Mouse (Mus musculus): ENCODE measurements at regions not wholly inside any gene's neighbourhood (a gene's known extent, or its start where the extent isn't known, plus 50 kb on each side); places are given as distances from the start of the nearest gene placed in this dataset.

- DNase-seq (ENCODE audit: low spot score in 2 of 2) = no peak
These were observed 62.5 kb upstream of the Ube2e1 start for GRCm38 (mm10) chr14:18394071-18394745.

DNA sequence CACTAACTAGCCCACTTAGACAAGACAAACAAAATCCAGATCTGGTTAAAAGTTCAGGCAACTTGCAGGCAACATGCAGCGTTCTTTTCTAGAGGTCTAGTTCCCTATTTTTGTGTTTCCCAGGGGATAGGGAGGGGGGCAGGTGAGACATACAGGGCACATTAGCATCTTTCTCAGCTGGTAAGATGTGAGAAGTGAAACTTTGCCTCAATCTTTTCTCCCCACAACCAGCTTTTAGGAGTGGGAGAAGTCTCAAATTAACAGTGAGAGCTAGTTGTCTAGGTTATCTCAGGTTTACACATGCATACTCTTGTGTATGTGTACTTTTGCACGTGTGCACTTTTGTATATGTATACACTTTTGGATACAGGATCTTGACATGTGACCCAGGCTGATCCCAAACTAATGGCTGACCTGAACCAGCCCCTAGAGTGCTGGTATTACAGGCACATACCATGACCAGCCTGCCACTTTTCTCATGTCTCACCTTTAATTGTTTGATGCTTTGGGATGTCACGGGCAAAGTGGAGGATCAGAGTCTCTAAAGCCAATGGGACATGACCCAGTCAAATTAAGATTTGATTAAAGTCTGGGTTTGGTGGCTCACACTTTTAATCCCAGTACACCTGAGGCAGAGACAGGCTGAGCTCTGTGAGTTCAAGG is 60.3 kb upstream of the Ube2e1 start:
- DNase-seq (ENCODE audit: low spot score in 2 of 2) = no peak

DNA sequence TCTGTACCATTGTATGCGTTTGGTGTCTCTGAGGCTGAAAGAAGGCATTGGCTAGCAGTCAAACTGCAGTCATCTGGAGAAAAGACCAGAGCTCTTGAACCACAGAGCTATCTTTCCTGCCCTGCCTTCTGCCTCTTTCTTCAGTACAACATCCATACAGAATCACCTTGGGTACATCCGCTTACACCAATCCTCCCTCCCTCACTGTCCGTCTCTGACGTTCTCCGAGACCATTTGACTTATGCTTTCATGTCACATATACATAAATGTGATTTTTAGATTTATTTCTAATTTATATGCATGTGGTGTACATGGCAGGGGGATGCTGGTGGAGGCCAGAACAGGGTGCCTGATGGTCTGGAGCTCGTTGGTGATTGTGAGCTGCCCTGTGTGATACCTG is 57.7 kb upstream of the Ube2e1 start:
- no peak for DNase-seq (ENCODE audit: low spot score in 2 of 2)

DNA sequence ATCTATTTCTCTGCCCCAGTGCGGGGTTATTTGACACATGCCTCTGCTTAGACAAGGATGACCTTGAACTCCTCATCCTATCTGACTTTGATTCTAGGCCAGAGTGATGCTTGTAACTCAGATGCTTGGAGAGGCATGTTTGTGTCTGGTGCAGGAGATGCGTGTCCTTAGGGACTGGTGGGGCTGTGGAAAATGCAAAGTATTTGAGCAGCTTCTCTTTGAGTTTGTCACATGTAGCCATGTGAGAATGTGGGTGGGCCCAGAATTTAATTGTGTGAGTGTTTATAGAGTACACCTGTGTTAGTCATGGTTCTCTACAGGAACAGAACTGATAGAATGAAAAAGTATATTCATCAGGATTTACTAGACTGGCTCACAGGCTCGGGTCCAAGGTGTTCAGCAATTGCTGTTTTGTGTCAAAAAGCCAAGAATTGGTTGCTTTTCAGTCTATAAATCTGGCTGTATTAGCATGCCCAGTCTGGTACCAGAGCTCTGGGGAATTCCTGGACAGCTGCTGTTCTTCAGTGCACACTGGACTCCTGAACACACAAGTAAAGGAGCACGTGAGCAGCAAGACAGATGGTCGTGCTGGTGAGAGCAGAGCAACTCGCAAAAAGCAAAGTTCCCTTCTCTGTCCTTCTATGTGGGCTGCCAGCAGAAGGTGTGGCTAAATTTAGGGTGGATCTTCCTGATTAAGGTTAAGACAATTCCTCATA is 54.5 kb upstream of the Ube2e1 start:
- DNase-seq (ENCODE audit: low spot score in 2 of 2) = peak in 1 of 2 experiments; percentile 11
